Mouse (Mus musculus) layer of hippocampus, postnatal 36 days (tissue): ENCODE data around the gene Nrl. TPM values are rescaled to one million over a fixed set of nuclear protein-coding genes. Genes with fewer than 3 reads are reported as not detected.

Experiments
- DNase-seq, 2 experiments: peaks; one replicate each; pipeline ENCODE4 v3.0.0; 2022
- total RNA-seq, 2 experiments: library from RNA; stranded (reverse); gene quantifications; 2 replicates each; pipeline ENCODE4 v1.2.3; 2021

The Nrl gene
- total RNA-seq, 2 experiments from 2014 or later, result 1.6 to 5.6 TPM

- DNase-seq, result no peak
Measured at GRCm38 (mm10) chr14:55479629-55480028, 45.2 kb downstream of the Nrl start.

GRCm38 (mm10) chr14:55478651-55479599 is 45.9 kb downstream of the Nrl start, which contains the start of gene Dhrs4:
Gene Dhrs4, plus strand, starts transcription at chr14:55478758.
- peak; percentile 72 to 76 for DNase-seq

DNA sequence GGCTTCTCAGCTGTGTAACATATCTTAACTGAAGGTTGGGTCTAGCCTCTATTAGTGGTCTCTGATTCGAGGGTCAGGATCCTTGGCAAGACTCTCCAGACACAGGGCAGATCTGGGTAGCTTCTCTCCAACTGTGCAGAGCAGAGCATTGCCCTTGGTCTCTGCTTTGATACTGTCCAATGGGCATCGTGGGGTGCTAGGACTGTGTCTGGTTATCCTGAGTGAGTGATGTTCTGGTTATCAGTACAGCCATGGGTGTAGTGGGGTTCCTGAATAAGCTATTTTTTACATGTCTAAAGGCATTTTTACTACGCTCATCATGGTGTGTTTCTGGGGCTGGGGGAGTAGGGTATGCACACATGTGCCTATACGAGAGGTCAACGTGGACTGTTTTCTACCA is 47.0 kb downstream of the Nrl start:
- no peak for DNase-seq

DNA sequence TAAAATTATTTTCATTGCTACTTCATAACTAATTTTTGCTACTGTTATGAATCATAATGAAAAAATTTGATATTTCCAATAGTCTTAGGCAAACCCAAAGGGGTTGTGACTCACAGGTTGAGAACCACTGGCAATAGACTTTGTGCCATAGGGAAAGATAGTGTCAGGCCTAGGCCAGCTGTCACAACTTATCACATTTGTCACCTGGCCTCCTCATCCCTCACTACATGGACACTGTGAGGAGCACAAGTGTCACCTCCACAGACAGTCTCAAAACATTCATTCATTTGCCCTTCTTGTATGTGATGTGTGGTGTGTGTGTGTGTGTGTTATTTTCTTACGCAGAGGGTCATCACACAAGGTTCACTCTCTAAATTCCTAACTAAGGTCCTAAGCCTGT is 47.4 kb downstream of the Nrl start:
- DNase-seq, result no peak

DNA sequence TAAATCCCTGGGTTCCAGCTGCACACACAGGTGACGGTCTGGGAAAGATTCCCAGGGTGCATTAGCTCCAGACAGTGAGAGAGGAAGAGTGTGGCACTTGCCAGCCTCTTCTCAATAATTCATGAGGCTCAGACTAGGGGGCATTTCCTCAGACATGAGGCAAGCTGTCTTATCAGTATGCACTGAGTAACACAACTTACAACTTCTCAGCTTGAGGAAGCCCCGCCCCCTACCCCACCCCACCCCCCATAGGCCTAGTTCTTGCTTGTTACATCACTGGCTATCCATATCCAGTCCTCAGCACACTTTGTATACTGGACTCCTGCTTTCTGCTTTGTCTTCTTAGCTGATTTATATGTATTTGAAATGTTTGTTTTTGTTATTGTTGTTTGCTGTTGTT is 49.1 kb downstream of the Nrl start:
- no peak for DNase-seq

DNA sequence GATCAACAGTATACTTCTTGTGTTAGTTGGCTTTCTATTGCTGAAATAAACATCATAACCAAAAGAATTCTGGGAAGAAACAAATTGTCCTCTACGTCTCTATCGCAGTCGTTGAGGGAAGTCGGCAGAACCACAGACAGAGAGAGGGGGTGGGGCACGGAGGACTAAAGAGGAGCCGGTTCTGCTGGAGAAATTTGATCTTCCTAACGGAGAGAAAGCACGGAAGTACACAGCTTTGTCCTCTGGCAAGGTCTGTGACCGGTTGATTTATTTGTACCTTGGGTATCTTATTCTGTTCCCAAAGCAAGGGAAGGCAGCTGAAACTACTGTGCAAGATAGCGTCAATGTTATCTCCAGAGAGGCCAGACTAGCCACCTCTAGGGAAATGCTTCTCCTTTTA is 54.0 kb downstream of the Nrl start:
- DNase-seq, result no peak

GRCm38 (mm10) chr14:55469821-55470220 is 55.0 kb downstream of the Nrl start:
- no peak for DNase-seq

GRCm38 (mm10) chr14:55469041-55469440 is 55.7 kb downstream of the Nrl start:
- no peak for DNase-seq

Other genes with a start within 250 kb of the Nrl start
- gene Dhrs4, start 46.2 kb downstream of the Nrl start, total RNA-seq, result 10 to 100 TPM; 22.0 to 23.3 TPM
- gene Carmil3, start 34.3 kb downstream of the Nrl start, total RNA-seq, result 10 to 100 TPM; 59.2 to 60.3 TPM
- gene Cpne6, start 14.5 kb downstream of the Nrl start, total RNA-seq, result 100 to 1,000 TPM; 696 to 698 TPM
- 10 to 100 TPM; 42.6 to 45.8 TPM for gene Pck2, start 15.3 kb upstream of the Nrl start, total RNA-seq
- 10 to 100 TPM; 82.5 to 83.2 TPM for gene Dcaf11, start 35.0 kb upstream of the Nrl start, total RNA-seq
- 1 to 10 TPM; 1.3 to 1.4 TPM for gene A730061H03Rik, start 35.4 kb upstream of the Nrl start, total RNA-seq
- not detected for gene Fitm1, start 50.6 kb upstream of the Nrl start, total RNA-seq
- gene Psme1, start 53.1 kb upstream of the Nrl start, total RNA-seq, result 10 to 100 TPM; 50.3 to 50.4 TPM
- gene Emc9, start 60.3 kb upstream of the Nrl start, total RNA-seq, result 10 to 100 TPM; 46.1 to 50.7 TPM
- 10 to 100 TPM; 43.2 to 44.6 TPM for gene Psme2, start 66.1 kb upstream of the Nrl start, total RNA-seq
- 10 to 100 TPM; 29.5 to 41.0 TPM for gene Rnf31, start 66.7 kb upstream of the Nrl start, total RNA-seq
- gene Irf9, start 78.6 kb upstream of the Nrl start, total RNA-seq, result 10 to 100 TPM; 13.9 to 16.2 TPM
- 1 to 10 TPM in 1 of 2 experiments, under 1 TPM in 1; 0.88 to 1.8 TPM for gene Rec8, start 93.1 kb upstream of the Nrl start, total RNA-seq
- gene Ipo4, start 111.0 kb upstream of the Nrl start, total RNA-seq, result 100 to 1,000 TPM; 108 to 119 TPM
- gene Gm49378, start 112.9 kb upstream of the Nrl start, total RNA-seq, result 1 to 10 TPM; 5.3 to 5.6 TPM
- gene Tm9sf1, start 118.8 kb upstream of the Nrl start, total RNA-seq, result 10 to 100 TPM; 43.4 to 44.3 TPM
- gene Tssk4, start 125.2 kb upstream of the Nrl start, total RNA-seq, result 1 to 10 TPM; 1.3 to 1.7 TPM
- 10 to 100 TPM; 46.4 to 49.9 TPM for gene Mdp1, start 135.5 kb upstream of the Nrl start, total RNA-seq
- 10 to 100 TPM; 24.4 to 27.9 TPM for gene Gmpr2, start 147.0 kb upstream of the Nrl start, total RNA-seq
- 100 to 1,000 TPM; 328 to 337 TPM for gene Nedd8, start 147.1 kb upstream of the Nrl start, total RNA-seq
- 10 to 100 TPM; 13.0 to 13.4 TPM for gene Tinf2, start 156.8 kb upstream of the Nrl start, total RNA-seq
- under 1 TPM in 1 of 2 experiments, not detected in 1; 0.28 TPM for gene Tgm1, start 188.9 kb upstream of the Nrl start, total RNA-seq
- gene Rabggta, start 197.3 kb upstream of the Nrl start, total RNA-seq, result 10 to 100 TPM; 42.8 to 43.8 TPM
- gene Dhrs1, start 220.7 kb upstream of the Nrl start, total RNA-seq, result 10 to 100 TPM; 82.7 to 83.2 TPM
- 10 to 100 TPM; 10.6 to 14.2 TPM for gene Nop9, start 220.7 kb upstream of the Nrl start, total RNA-seq
- 1 to 10 TPM; 1.2 to 1.6 TPM for gene Cideb, start 233.5 kb upstream of the Nrl start, total RNA-seq
- gene Ltb4r2, start 236.4 kb upstream of the Nrl start, total RNA-seq, result under 1 TPM; 0.10 to 0.20 TPM
- not detected for gene Ltb4r1, start 241.0 kb upstream of the Nrl start, total RNA-seq